Mouse (Mus musculus): Measurements from ENCODE around the gene Ube2m. TPM values are rescaled to one million over a fixed set of nuclear protein-coding genes. Genes with fewer than 3 reads are reported as not detected.
"Not testable (repeated sequence)": the region's sequence is repeated elsewhere in the genome, so short reads cannot be mapped to it uniquely, and the experiment has no call there.

The Ube2m gene
- polyA plus RNA-seq (2015; fragmentation: Nextera tagmentation; extraction: Ambion mirVana) = 96.8 and 107 TPM in 2 replicates

- TF ChIP-seq CTCF (IDR thresholded peaks at IDR 0.05; ENCODE audit: low read depth) = no peak
- peak; percentile 94 for ATAC-seq
These were observed at the start of gene Ube2m for GRCm38 (mm10) chr7:13037901-13038555. TSS of gene Ube2m (minus strand) at chr7:13038275.

GRCm38 (mm10) chr7:13072293-13072692, 34.2 kb upstream of the Ube2m start:
- Histone ChIP-seq H3K27ac (ENCODE audit: low read depth, low read length) (no peak overlapping the region), H3K4me3 (ENCODE audit: low read depth, low read length) (no peak overlapping the region), H3K36me3 (ENCODE audit: control insufficient read depth, insufficient read depth) (no peaks in the 10 kb centered on the region), H3K9me3 (ENCODE audit: control insufficient read depth) (no peaks in the 10 kb centered on the region), H3K9ac (ENCODE audit: low read depth, low read length) (no peak overlapping the region), H3K4me2 (replicated peaks; ENCODE audit: low read depth) (no peak overlapping the region), H3K4me1 (replicated peaks; ENCODE audit: control insufficient read depth, insufficient read depth, low read length) (no peaks in the 10 kb centered on the region), H3K27me3 (replicated peaks; ENCODE audit: control insufficient read depth, insufficient read depth, low read length) (no peaks in the 10 kb centered on the region)
- TF ChIP-seq CTCF (IDR thresholded peaks at IDR 0.05; ENCODE audit: low read depth) = no peak
- ATAC-seq = no peak
- 51% methylated on average over 5 of the region's 5 CpGs for WGBS

More at GRCm38 (mm10) chr7:13037901-13038555, at the start of gene Ube2m:
- Histone ChIP-seq H3K27me3 (replicated peaks; ENCODE audit: control insufficient read depth, insufficient read depth, low read length) (peaks cover 5% of the 10 kb centered on the region), H3K4me2 (replicated peaks; ENCODE audit: low read depth) (peak within 1 kb of the TSS; percentile 79), H3K9ac (ENCODE audit: low read depth, low read length) (peak within 1 kb of the TSS; percentile 96), H3K9me3 (ENCODE audit: control insufficient read depth) (no peaks in the 10 kb centered on the region), H3K4me3 (ENCODE audit: low read depth, low read length) (peak within 1 kb of the TSS; percentile 81), H3K36me3 (ENCODE audit: control insufficient read depth, insufficient read depth) (peaks cover 9% of the 10 kb centered on the region; the same call in 1 of the 2 replicates), H3K27ac (ENCODE audit: low read depth, low read length) (peak within 1 kb of the TSS; percentile 99), H3K4me1 (replicated peaks; ENCODE audit: control insufficient read depth, insufficient read depth, low read length) (0 out of 2 replicates have a peak, but pooled peaks cover 6% of the 10 kb centered on the region)
- under 1% methylated on average over 56 of the region's 65 CpGs for WGBS

- 51% methylated on average over 2 of the region's 2 CpGs for WGBS
- not testable (repeated sequence) for H3K4me1 ChIP-seq (replicated peaks; ENCODE audit: control insufficient read depth, insufficient read depth, low read length); ATAC-seq; H3K4me2 ChIP-seq (replicated peaks; ENCODE audit: low read depth); H3K27ac ChIP-seq (ENCODE audit: low read depth, low read length); H3K36me3 ChIP-seq (ENCODE audit: control insufficient read depth, insufficient read depth); H3K4me3 ChIP-seq (ENCODE audit: low read depth, low read length); H3K9ac ChIP-seq (ENCODE audit: low read depth, low read length); H3K27me3 ChIP-seq (replicated peaks; ENCODE audit: control insufficient read depth, insufficient read depth, low read length); H3K9me3 ChIP-seq (ENCODE audit: control insufficient read depth)
- peak; percentile 59 for TF ChIP-seq CTCF (IDR thresholded peaks at IDR 0.05; ENCODE audit: low read depth)
These were observed 25.3 kb upstream of the Ube2m start for GRCm38 (mm10) chr7:13063399-13063798.

GRCm38 (mm10) chr7:13059536-13059935, 21.5 kb upstream of the Ube2m start:
- ATAC-seq = no peak
- no peak overlapping the region for H3K4me3 ChIP-seq (ENCODE audit: low read depth, low read length)
- H3K9me3 ChIP-seq (ENCODE audit: control insufficient read depth) = no peaks in the 10 kb centered on the region
- no peaks in the 10 kb centered on the region for H3K27me3 ChIP-seq (replicated peaks; ENCODE audit: control insufficient read depth, insufficient read depth, low read length)
- H3K4me2 ChIP-seq (replicated peaks; ENCODE audit: low read depth) = no peak overlapping the region
- no peak overlapping the region for H3K27ac ChIP-seq (ENCODE audit: low read depth, low read length)
- no peaks in the 10 kb centered on the region for H3K36me3 ChIP-seq (ENCODE audit: control insufficient read depth, insufficient read depth)
- 90% methylated on average over 9 of the region's 9 CpGs for WGBS
- no peak for TF ChIP-seq CTCF (IDR thresholded peaks at IDR 0.05; ENCODE audit: low read depth)
- no peaks in the 10 kb centered on the region for H3K4me1 ChIP-seq (replicated peaks; ENCODE audit: control insufficient read depth, insufficient read depth, low read length)
- H3K9ac ChIP-seq (ENCODE audit: low read depth, low read length) = no peak overlapping the region

GRCm38 (mm10) chr7:13056913-13057700, 19.0 kb upstream of the Ube2m start:
- Histone ChIP-seq H3K4me3 (ENCODE audit: low read depth, low read length) (no peak overlapping the region), H3K27ac (ENCODE audit: low read depth, low read length) (no peak overlapping the region), H3K36me3 (ENCODE audit: control insufficient read depth, insufficient read depth) (no peaks in the 10 kb centered on the region), H3K4me2 (replicated peaks; ENCODE audit: low read depth) (no peak overlapping the region), H3K9ac (ENCODE audit: low read depth, low read length) (no peak overlapping the region), H3K9me3 (ENCODE audit: control insufficient read depth) (no peaks in the 10 kb centered on the region), H3K4me1 (replicated peaks; ENCODE audit: control insufficient read depth, insufficient read depth, low read length) (no peaks in the 10 kb centered on the region), H3K27me3 (replicated peaks; ENCODE audit: control insufficient read depth, insufficient read depth, low read length) (no peaks in the 10 kb centered on the region)
- 0 out of 2 replicates have a peak, but pooled peaks have one; percentile 34 for TF ChIP-seq CTCF (IDR thresholded peaks at IDR 0.05; ENCODE audit: low read depth)
- no peak for ATAC-seq
- 59% methylated on average over 8 of the region's 8 CpGs for WGBS

GRCm38 (mm10) chr7:13054287-13055010, 16.4 kb upstream of the Ube2m start, which contains the start of gene Mzf1:
TSS of gene Mzf1 (minus strand) at chr7:13054764.
- no peaks in the 10 kb centered on the region for H3K9me3 ChIP-seq (ENCODE audit: control insufficient read depth)
- H3K9ac ChIP-seq (ENCODE audit: low read depth, low read length) = peak within 1 kb of the TSS; percentile 57
- WGBS = 1% methylated on average over 41 of the region's 41 CpGs
- TF ChIP-seq CTCF (IDR thresholded peaks at IDR 0.05; ENCODE audit: low read depth) = no peak
- H3K27ac ChIP-seq (ENCODE audit: low read depth, low read length) = no peak within 1 kb of the TSS
- ATAC-seq = peak; percentile 95
- H3K4me2 ChIP-seq (replicated peaks; ENCODE audit: low read depth) = peak within 1 kb of the TSS; percentile 77
- no peaks in the 10 kb centered on the region for H3K4me1 ChIP-seq (replicated peaks; ENCODE audit: control insufficient read depth, insufficient read depth, low read length)
- H3K27me3 ChIP-seq (replicated peaks; ENCODE audit: control insufficient read depth, insufficient read depth, low read length) = no peaks in the 10 kb centered on the region
- H3K4me3 ChIP-seq (ENCODE audit: low read depth, low read length) = peak within 1 kb of the TSS; percentile 75
- H3K36me3 ChIP-seq (ENCODE audit: control insufficient read depth, insufficient read depth) = no peaks in the 10 kb centered on the region

Data from intestine, postnatal 0 days (tissue).